ENCODE assay signal across 16 mouse cellular contexts in the genomic region with DNA sequence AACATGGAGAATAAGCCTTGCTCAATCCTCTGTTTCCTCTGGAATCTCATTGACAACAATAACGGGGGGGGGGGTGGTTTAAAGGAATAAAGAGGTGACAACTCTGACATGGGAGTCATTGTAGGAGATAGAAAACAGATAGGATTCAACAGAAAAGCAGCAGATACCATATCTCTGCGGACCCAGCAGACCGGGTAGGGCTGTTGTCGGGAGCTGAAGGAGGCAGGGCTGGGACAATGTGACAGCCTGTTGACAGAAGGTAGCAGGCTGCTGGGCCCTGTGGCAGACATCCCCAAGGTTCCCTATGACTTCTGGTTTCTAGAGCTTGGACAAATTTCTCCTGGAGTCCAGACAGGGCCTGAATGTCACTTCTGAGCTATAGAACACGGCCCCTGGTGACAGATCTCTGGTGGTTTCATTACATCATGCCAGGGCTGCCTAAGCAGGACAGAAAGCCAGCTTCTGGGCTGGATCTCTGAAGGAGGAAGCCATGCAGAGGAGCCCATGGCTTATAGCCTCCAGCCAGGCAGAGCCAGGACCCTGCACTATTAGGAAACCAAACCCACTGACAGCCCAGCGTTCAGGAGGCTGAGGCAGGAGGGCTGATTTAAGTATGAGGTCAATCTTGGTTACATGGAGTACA. TPM values are rescaled to one million over a fixed set of nuclear protein-coding genes. Genes with fewer than 3 reads are reported as not detected.
DNase-seq lines count a peak whose midpoint lies in the region; ATAC-seq and TF ChIP-seq lines count a peak whose summit lies in the region.
"Had no signal": no experiment of that assay in that cellular context is flagged by ENCODE, and none has a peak within 500 bp of the region (broad histone marks: within the 10 kb centered on the region; RNA-seq: fewer than 3 reads in every experiment).

No protein-coding gene starts in this region.

- H3K9ac ChIP-seq in intestine, embryonic 14.5 days (ENCODE audit: low read length): no peak overlapping the region
- H3K9ac ChIP-seq in intestine, postnatal 0 days (ENCODE audit: low read depth, low read length): no peak overlapping the region
- H3K9ac ChIP-seq in intestine, embryonic 15.5 days: no peak overlapping the region
- H3K9ac ChIP-seq: forebrain, embryonic 12.5 days; hindbrain, embryonic 15.5 days; limb, embryonic 12.5 days; midbrain, embryonic 15.5 days had no signal

- no peak for ATAC-seq in intestine, embryonic 14.5 days (replicated peaks; ENCODE audit: low FRiP score, low TSS enrichment, low read depth)
- ATAC-seq in intestine, postnatal 0 days: no peak
- ATAC-seq in intestine, embryonic 15.5 days: no peak
- ATAC-seq in megakaryocyte progenitor cell, adult 5-6 weeks (replicated peaks; ENCODE audit: poor library complexity): peak; percentile 24
- ATAC-seq: midbrain, embryonic 15.5 days had no signal

- WGBS in intestine, embryonic 14.5 days: 63% methylated on average over 6 of the region's 6 CpGs
- WGBS in intestine, postnatal 0 days: 50% methylated on average over 6 of the region's 6 CpGs
- WGBS in bone marrow, adult 2 months: 47% methylated on average over 6 of the region's 6 CpGs
- 67% methylated on average over 6 of the region's 6 CpGs for WGBS in intestine, embryonic 15.5 days

- no peaks in the 10 kb centered on the region for H3K27me3 ChIP-seq in intestine, embryonic 14.5 days (replicated peaks; ENCODE audit: control insufficient read depth, insufficient read depth, low read length)
- no peaks in the 10 kb centered on the region for H3K27me3 ChIP-seq in intestine, postnatal 0 days (replicated peaks; ENCODE audit: control insufficient read depth, insufficient read depth, low read length)
- H3K27me3 ChIP-seq in intestine, embryonic 15.5 days (replicated peaks): no peaks in the 10 kb centered on the region
- H3K27me3 ChIP-seq: forebrain, embryonic 12.5 days; hindbrain, embryonic 15.5 days; limb, embryonic 12.5 days; midbrain, embryonic 15.5 days; neural tube, embryonic 13.5 days had no signal

- H3K4me2 ChIP-seq in intestine, embryonic 14.5 days (ENCODE audit: low read length): no peak overlapping the region
- no peak overlapping the region for H3K4me2 ChIP-seq in intestine, postnatal 0 days (replicated peaks; ENCODE audit: low read depth)
- H3K4me2 ChIP-seq in intestine, embryonic 15.5 days (replicated peaks): no peak overlapping the region
- H3K4me2 ChIP-seq: forebrain, embryonic 12.5 days; hindbrain, embryonic 15.5 days; limb, embryonic 12.5 days; midbrain, embryonic 15.5 days; neural tube, embryonic 13.5 days had no signal

- H3K27ac ChIP-seq in intestine, embryonic 14.5 days (ENCODE audit: low read depth): 0 out of 2 replicates have a peak overlapping the region, but pooled peaks have one; percentile 11
- no peak overlapping the region; the same call in 1 of the 2 replicates for H3K27ac ChIP-seq in intestine, postnatal 0 days (ENCODE audit: low read depth, low read length)
- H3K27ac ChIP-seq in bone marrow, adult 2 months (ENCODE audit: control insufficient read depth, insufficient read depth, low read depth, low read length, poor library complexity): peak overlapping the region; percentile 83
- peak overlapping the region; percentile 93 for H3K27ac ChIP-seq in intestine, embryonic 15.5 days
- H3K27ac ChIP-seq: forebrain, embryonic 12.5 days; gastrocnemius, adult 2 months; hindbrain, embryonic 15.5 days; kidney, postnatal 0 days; limb, embryonic 12.5 days; midbrain, embryonic 15.5 days had no signal

- no peaks in the 10 kb centered on the region for H3K36me3 ChIP-seq in intestine, embryonic 14.5 days (ENCODE audit: control insufficient read depth, insufficient read depth, low read length)
- no peaks in the 10 kb centered on the region for H3K36me3 ChIP-seq in intestine, postnatal 0 days (ENCODE audit: control insufficient read depth, insufficient read depth)
- H3K36me3 ChIP-seq in intestine, embryonic 15.5 days: no peaks in the 10 kb centered on the region
- H3K36me3 ChIP-seq: forebrain, embryonic 12.5 days; hindbrain, embryonic 15.5 days; limb, embryonic 12.5 days; midbrain, embryonic 15.5 days; neural tube, embryonic 13.5 days had no signal

- TF ChIP-seq POLR2A in bone marrow, adult 2 months (IDR thresholded peaks at IDR 0.05; ENCODE audit: borderline replicate concordance, control insufficient read depth, low read depth, low read length): no peak

- TF ChIP-seq CTCF in intestine, postnatal 0 days (IDR thresholded peaks at IDR 0.05; ENCODE audit: low read depth): no peak
- no peak for TF ChIP-seq CTCF in bone marrow, adult 2 months (IDR thresholded peaks at IDR 0.05; ENCODE audit: control insufficient read depth, insufficient read depth, low read length)

- peaks cover 45% of the 10 kb centered on the region for H3K4me1 ChIP-seq in intestine, embryonic 14.5 days (replicated peaks; ENCODE audit: control insufficient read depth, insufficient read depth, low read length)
- H3K4me1 ChIP-seq in intestine, postnatal 0 days (replicated peaks; ENCODE audit: control insufficient read depth, insufficient read depth, low read length): peaks cover 21% of the 10 kb centered on the region
- peaks cover 12% of the 10 kb centered on the region for H3K4me1 ChIP-seq in bone marrow, adult 2 months (ENCODE audit: control insufficient read depth, insufficient read depth, low read length)
- H3K4me1 ChIP-seq in intestine, embryonic 15.5 days (replicated peaks): peaks cover 47% of the 10 kb centered on the region

- H3K9me3 ChIP-seq in intestine, embryonic 14.5 days (ENCODE audit: control insufficient read depth, low read length): no peaks in the 10 kb centered on the region
- no peaks in the 10 kb centered on the region for H3K9me3 ChIP-seq in intestine, postnatal 0 days (ENCODE audit: control insufficient read depth)
- no peaks in the 10 kb centered on the region for H3K9me3 ChIP-seq in intestine, embryonic 15.5 days
- H3K9me3 ChIP-seq: forebrain, embryonic 12.5 days; hindbrain, embryonic 15.5 days; midbrain, embryonic 15.5 days; neural tube, embryonic 13.5 days had no signal

- DNase-seq in intestine, embryonic 14.5 days (ENCODE audit: low spot score): no peak
- no peak for DNase-seq in kidney, adult 18-20 months
- no peak for DNase-seq in right cerebral cortex, postnatal 10 days (ENCODE audit: low spot score in 2 of 2)
- DNase-seq: embryo, embryonic 11 days; gastrocnemius, adult 2 months; right cerebral cortex, postnatal 14 days had no signal

- no peak overlapping the region for H3K4me3 ChIP-seq in intestine, embryonic 14.5 days (ENCODE audit: low read depth, low read length)
- no peak overlapping the region for H3K4me3 ChIP-seq in intestine, postnatal 0 days (ENCODE audit: low read depth, low read length)
- H3K4me3 ChIP-seq in bone marrow, adult 2 months (replicated peaks; ENCODE audit: control insufficient read depth, low read depth, low read length): no peak overlapping the region
- H3K4me3 ChIP-seq in intestine, embryonic 15.5 days (replicated peaks): no peak overlapping the region
- H3K4me3 ChIP-seq: forebrain, embryonic 12.5 days; hindbrain, embryonic 15.5 days; limb, embryonic 12.5 days; midbrain, embryonic 15.5 days; neural tube, embryonic 13.5 days had no signal

RNA-seq across cellular contexts. Expression of gene Rcor1, which starts 29.4 kb away (rescaled TPM):
- polyA plus RNA-seq in intestine, embryonic 14.5 days (2014; fragmentation: Nextera tagmentation; extraction: Ambion mirVana): 15.9 and 16.7 TPM in 2 replicates
- 7.0 and 7.9 TPM in 2 replicates for polyA plus RNA-seq in intestine, postnatal 0 days (2015; fragmentation: Nextera tagmentation; extraction: Ambion mirVana)
- polyA plus RNA-seq in bone marrow, adult 2 months (2011; ENCODE audit: insufficient read depth, insufficient read length, low replicate concordance, missing spikeins): 9.9 and 14.6 TPM in 2 replicates
- 9.1 and 9.6 TPM in 2 replicates for polyA plus RNA-seq in intestine, embryonic 15.5 days (2015; fragmentation: Nextera tagmentation; extraction: Ambion mirVana)
- total RNA-seq in megakaryocyte progenitor cell, adult 5-6 weeks (2015): 53.7 and 59.9 TPM in 2 replicates
- 41.1 and 43.2 TPM in 2 replicates for total RNA-seq in megakaryocyte progenitor cell, adult 5-6 weeks (2017)

RNA-seq across cellular contexts. Expression of gene Ankrd9, which starts 30.9 kb away (rescaled TPM):
- 13.2 and 17.8 TPM in 2 replicates for polyA plus RNA-seq in intestine, embryonic 14.5 days (2014; fragmentation: Nextera tagmentation; extraction: Ambion mirVana)
- polyA plus RNA-seq in intestine, postnatal 0 days (2015; fragmentation: Nextera tagmentation; extraction: Ambion mirVana): 76.3 and 80.0 TPM in 2 replicates
- 19.7 and 28.6 TPM in 2 replicates for polyA plus RNA-seq in bone marrow, adult 2 months (2011; ENCODE audit: insufficient read depth, insufficient read length, low replicate concordance, missing spikeins)
- 22.7 and 25.8 TPM in 2 replicates for polyA plus RNA-seq in intestine, embryonic 15.5 days (2015; fragmentation: Nextera tagmentation; extraction: Ambion mirVana)
- 1.1 and 1.4 TPM in 2 replicates for total RNA-seq in megakaryocyte progenitor cell, adult 5-6 weeks (2015)
- total RNA-seq in megakaryocyte progenitor cell, adult 5-6 weeks (2017): 1.8 and 4.6 TPM in 2 replicates
